Mouse (Mus musculus): ENCODE measurements around the gene Arhgap10. TPM values are rescaled to one million over a fixed set of nuclear protein-coding genes. Genes with fewer than 3 reads are reported as not detected.

Gene Arhgap10
- total and polyA plus RNA-seq, 3 experiments: 13.1 to 22.8 TPM; not detected in 1

GRCm38 (mm10) chr8:77350121-77350777 is 167.5 kb downstream of the Arhgap10 start:
- H3K9ac ChIP-seq (ENCODE audit: control insufficient read depth, low read depth, low read length, poor library complexity, severe bottlenecking): no peak overlapping the region
- H3K27me3 ChIP-seq (ENCODE audit: control insufficient read depth in 1 of 2, insufficient read depth in 2 of 2, low read length in 2 of 2): no peaks in the 10 kb centered on the region
- TF ChIP-seq POLR2AphosphoS2 (IDR thresholded peaks at IDR 0.05; ENCODE audit: low read length) (no peak), BHLHE40 (IDR thresholded peaks at IDR 0.05; ENCODE audit: borderline replicate concordance, low read depth, low read length) (no peak), MAZ (IDR thresholded peaks at IDR 0.05; ENCODE audit: low read depth, low read length) (no peak), MAX (IDR thresholded peaks at IDR 0.05; ENCODE audit: low read length) (no peak), ZKSCAN1 (IDR thresholded peaks at IDR 0.05; ENCODE audit: low read depth, low read length) (no peak), TCF12 (IDR thresholded peaks at IDR 0.05; ENCODE audit: low read depth, low read length) (no peak), POLR2AphosphoS5 (IDR thresholded peaks at IDR 0.05; ENCODE audit: borderline replicate concordance, low read depth, low read length) (no peak), GATA1 (IDR thresholded peaks at IDR 0.05; ENCODE audit: low read depth, low read length) (no peak), ELF1 (IDR thresholded peaks at IDR 0.05; ENCODE audit: low read depth, low read length) (no peak), POLR2A (IDR thresholded peaks at IDR 0.05; ENCODE audit: control insufficient read depth in 1 of 2, insufficient read depth in 1 of 2, low read depth in 1 of 2, low read length in 2 of 2, poor library complexity in 1 of 2) (no peak), KAT2A (conservative IDR thresholded peaks at IDR 0.05; ENCODE audit: low read depth, low read length) (no peak), RAD21 (IDR thresholded peaks at IDR 0.05; ENCODE audit: low read depth, low read length) (no peak), JUND (IDR thresholded peaks at IDR 0.05; ENCODE audit: low read depth, low read length) (no peak), MYB (IDR thresholded peaks at IDR 0.05; ENCODE audit: low read depth, low read length) (no peak), ZMIZ1 (IDR thresholded peaks at IDR 0.05; ENCODE audit: low read depth, low read length) (no peak), USF2 (IDR thresholded peaks at IDR 0.05; ENCODE audit: borderline replicate concordance in 1 of 2, insufficient read depth in 1 of 2, low read depth in 1 of 2, low read length in 2 of 2) (no peak), MYC (IDR thresholded peaks at IDR 0.05; ENCODE audit: low read depth, low read length) (no peak)
- H3K36me3 ChIP-seq (ENCODE audit: control insufficient read depth in 1 of 2, insufficient read depth in 2 of 2, low read length in 2 of 2): no peaks in the 10 kb centered on the region; a peak in 1 of 4 replicates
- no peaks in the 10 kb centered on the region for H3K79me2 ChIP-seq (ENCODE audit: control insufficient read depth, insufficient read depth, low read length, poor library complexity)
- H3K9me3 ChIP-seq (replicated peaks; ENCODE audit: insufficient read depth, low read length): no peaks in the 10 kb centered on the region
- no peak overlapping the region for H3K27ac ChIP-seq (ENCODE audit: control insufficient read depth, low read depth, low read length)
- H3K4me1 ChIP-seq (ENCODE audit: control insufficient read depth in 1 of 2, insufficient read depth in 2 of 2, low read length in 2 of 2): no peaks in the 10 kb centered on the region
- no peak overlapping the region for H3K4me3 ChIP-seq (ENCODE audit: control insufficient read depth in 1 of 2, insufficient read depth in 1 of 2, low read depth in 2 of 2, low read length in 2 of 2)
- DNase-seq (ENCODE audit: low read depth, low spot score): no peak

DNA sequence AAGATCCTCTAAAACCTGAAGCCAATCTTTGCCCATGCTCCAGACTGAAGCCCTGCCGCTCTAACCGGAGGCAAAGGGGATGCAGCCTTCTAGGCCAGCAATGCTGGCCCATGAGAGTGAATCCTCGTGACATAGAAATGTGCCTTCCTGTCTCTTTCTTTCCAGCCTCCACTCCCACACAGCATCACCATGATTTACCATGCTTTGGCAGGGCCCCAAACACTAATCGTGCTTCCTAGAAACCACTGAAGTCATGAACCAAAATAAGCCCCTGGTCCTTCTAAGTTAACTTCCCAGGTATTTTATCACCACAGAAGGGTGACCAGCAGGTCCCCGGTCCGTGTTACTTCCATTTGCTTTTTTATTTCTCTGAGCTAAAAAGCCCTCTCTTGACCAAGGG is 173.8 kb downstream of the Arhgap10 start:
- Histone ChIP-seq H3K36me3 (ENCODE audit: control insufficient read depth in 1 of 2, insufficient read depth in 2 of 2, low read length in 2 of 2) (no peaks in the 10 kb centered on the region), H3K9ac (ENCODE audit: control insufficient read depth, low read depth, low read length, poor library complexity, severe bottlenecking) (no peak overlapping the region), H3K79me2 (ENCODE audit: control insufficient read depth, insufficient read depth, low read length, poor library complexity) (no peaks in the 10 kb centered on the region), H3K27me3 (ENCODE audit: control insufficient read depth in 1 of 2, insufficient read depth in 2 of 2, low read length in 2 of 2) (no peaks in the 10 kb centered on the region), H3K9me3 (replicated peaks; ENCODE audit: insufficient read depth, low read length) (no peaks in the 10 kb centered on the region), H3K4me3 (ENCODE audit: control insufficient read depth in 1 of 2, insufficient read depth in 1 of 2, low read depth in 2 of 2, low read length in 2 of 2) (no peak overlapping the region), H3K4me1 (ENCODE audit: control insufficient read depth in 1 of 2, insufficient read depth in 2 of 2, low read length in 2 of 2) (no peaks in the 10 kb centered on the region), H3K27ac (ENCODE audit: control insufficient read depth, low read depth, low read length) (no peak overlapping the region)
- DNase-seq (ENCODE audit: low read depth, low spot score): no peak
- TF ChIP-seq GATA1 (IDR thresholded peaks at IDR 0.05; ENCODE audit: low read depth, low read length) (no peak), POLR2AphosphoS5 (IDR thresholded peaks at IDR 0.05; ENCODE audit: borderline replicate concordance, low read depth, low read length) (no peak), POLR2A (IDR thresholded peaks at IDR 0.05; ENCODE audit: control insufficient read depth in 1 of 2, insufficient read depth in 1 of 2, low read depth in 1 of 2, low read length in 2 of 2, poor library complexity in 1 of 2) (no peak), SMC3 (IDR thresholded peaks at IDR 0.05; ENCODE audit: low read depth, low read length) (no peak), ZNF384 (IDR thresholded peaks at IDR 0.05; ENCODE audit: low read depth, low read length) (no peak), ETS1 (IDR thresholded peaks at IDR 0.05; ENCODE audit: low read depth, low read length) (no peak), NRF1 (IDR thresholded peaks at IDR 0.05; ENCODE audit: insufficient read depth, low read depth, low read length, poor library complexity, severe bottlenecking) (no peak), UBTF (IDR thresholded peaks at IDR 0.05; ENCODE audit: borderline replicate concordance, insufficient read depth, low read depth, low read length) (no peak), ELF1 (IDR thresholded peaks at IDR 0.05; ENCODE audit: low read depth, low read length) (no peak), ZC3H11A (IDR thresholded peaks at IDR 0.05; ENCODE audit: low read depth, low read length) (no peak), NELFE (IDR thresholded peaks at IDR 0.05; ENCODE audit: low read depth, low read length) (no peak), TAL1 (IDR thresholded peaks at IDR 0.05; ENCODE audit: low read length) (no peak), MYC (IDR thresholded peaks at IDR 0.05; ENCODE audit: low read depth, low read length) (no peak), MAX (IDR thresholded peaks at IDR 0.05; ENCODE audit: low read length) (no peak), ZKSCAN1 (IDR thresholded peaks at IDR 0.05; ENCODE audit: low read depth, low read length) (no peak), MXI1 (IDR thresholded peaks at IDR 0.05; ENCODE audit: low read depth, low read length) (no peak), HCFC1 (IDR thresholded peaks at IDR 0.05; ENCODE audit: low read depth, low read length) (no peak), TCF12 (IDR thresholded peaks at IDR 0.05; ENCODE audit: low read depth, low read length) (no peak)
